Mouse (Mus musculus): ENCODE data around the gene Syn2. TPM values are rescaled to one million over a fixed set of nuclear protein-coding genes. Genes with fewer than 3 reads are reported as not detected.
A peak's percentile ranks its signal among the peaks of the same experiment; 100 is the strongest.

Gene Syn2
- polyA plus RNA-seq, 1 experiment from 2014 or later = 13.2 TPM

DNA sequence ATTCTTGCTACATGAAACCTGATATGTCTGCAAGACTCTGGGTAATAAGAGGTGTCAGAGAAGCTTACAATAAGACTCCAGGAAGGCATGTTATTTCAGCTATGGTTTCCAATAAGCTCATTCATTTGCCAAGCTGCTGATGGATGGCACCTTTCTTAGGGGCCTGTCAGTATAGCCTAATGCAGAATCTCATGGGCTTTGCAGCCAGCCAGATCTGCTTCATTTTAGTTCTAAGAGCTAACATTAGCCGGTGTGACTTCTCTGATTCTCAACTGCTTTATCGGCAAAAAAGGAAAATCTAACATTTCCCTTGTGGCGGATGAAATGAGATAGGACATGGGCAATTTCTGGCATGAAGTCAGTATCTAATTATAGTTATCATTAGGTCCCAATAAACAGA is 7.9 kb upstream of the Syn2 start:
- peak overlapping the region; percentile 85 for H3K27ac ChIP-seq
- WGBS = 46% methylated on average over 3 of the region's 3 CpGs
- H3K4me3 ChIP-seq = no peak overlapping the region
- no peak overlapping the region for H3K9ac ChIP-seq
- peaks cover 38% of the 10 kb centered on the region for H3K4me1 ChIP-seq
- no peaks in the 10 kb centered on the region for H3K27me3 ChIP-seq
- H3K4me2 ChIP-seq (replicated peaks) = peak overlapping the region; percentile 5; the same call in 1 of the 2 replicates
- no peaks in the 10 kb centered on the region for H3K9me3 ChIP-seq (replicated peaks)
- no peaks in the 10 kb centered on the region for H3K36me3 ChIP-seq
- peak; percentile 9; the same call in 1 of the 2 replicates for ATAC-seq (ENCODE audit: low FRiP score)

DNA sequence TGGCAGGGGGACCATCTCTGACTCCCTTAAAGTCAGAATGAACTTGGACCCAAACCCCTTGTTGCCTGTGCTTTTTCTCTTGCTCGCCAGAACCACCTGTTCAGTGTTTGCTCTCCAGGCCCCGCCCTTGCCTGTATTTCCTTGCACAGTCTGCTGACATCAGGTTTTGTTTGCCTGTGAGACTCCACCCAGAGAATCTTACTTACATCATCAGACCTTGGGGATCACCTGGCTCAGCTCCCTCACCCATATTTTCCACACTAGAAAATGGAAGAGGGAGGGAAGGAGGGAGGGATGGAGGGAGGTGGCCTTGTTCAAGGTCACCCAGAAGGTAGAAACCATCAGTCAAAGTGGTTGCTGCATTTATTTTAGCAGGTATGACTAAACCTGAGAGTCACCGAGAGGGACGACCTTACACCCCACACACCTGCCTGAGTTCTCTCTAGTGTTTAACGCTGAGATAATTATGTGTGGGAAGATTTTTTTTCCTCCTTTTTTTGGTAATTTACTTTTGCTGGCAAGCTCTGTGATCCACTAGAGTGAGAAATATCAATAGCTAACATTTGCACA is 7.4 kb upstream of the Syn2 start:
- peaks cover 38% of the 10 kb centered on the region for H3K4me1 ChIP-seq
- ATAC-seq (ENCODE audit: low FRiP score) = no peak
- peak overlapping the region; percentile 85 for H3K27ac ChIP-seq
- no peak overlapping the region; the same call in 1 of the 2 replicates for H3K4me2 ChIP-seq (replicated peaks)
- H3K9ac ChIP-seq = no peak overlapping the region
- H3K36me3 ChIP-seq = no peaks in the 10 kb centered on the region
- no peaks in the 10 kb centered on the region for H3K9me3 ChIP-seq (replicated peaks)
- H3K4me3 ChIP-seq = no peak overlapping the region
- 79% methylated on average over 5 of the region's 5 CpGs for WGBS
- no peaks in the 10 kb centered on the region for H3K27me3 ChIP-seq

- Histone ChIP-seq H3K9me3 (replicated peaks) (no peaks in the 10 kb centered on the region), H3K27me3 (peaks cover 14% of the 10 kb centered on the region), H3K9ac (peak overlapping the region; percentile 83), H3K4me3 (peak overlapping the region; percentile 77), H3K4me1 (peaks cover 15% of the 10 kb centered on the region), H3K27ac (peak overlapping the region; percentile 72), H3K36me3 (no peaks in the 10 kb centered on the region), H3K4me2 (replicated peaks) (peak overlapping the region; percentile 90)
- ATAC-seq (ENCODE audit: low FRiP score) = peak; percentile 57
- WGBS = 2% methylated on average over 27 of the region's 27 CpGs
These were observed 589 bp downstream of the Syn2 start for GRCm38 (mm10) chr6:115135332-115135649.

- Histone ChIP-seq H3K36me3 (no peaks in the 10 kb centered on the region), H3K4me3 (no peak overlapping the region), H3K27me3 (peaks cover 14% of the 10 kb centered on the region), H3K27ac (no peak overlapping the region), H3K9ac (no peak overlapping the region), H3K4me2 (replicated peaks) (peak overlapping the region; percentile 90), H3K4me1 (peaks cover 15% of the 10 kb centered on the region), H3K9me3 (replicated peaks) (no peaks in the 10 kb centered on the region)
- 90% methylated on average over 7 of the region's 9 CpGs for WGBS
- ATAC-seq (ENCODE audit: low FRiP score) = no peak
These were observed 1.5 kb downstream of the Syn2 start for GRCm38 (mm10) chr6:115136156-115136555.

DNA sequence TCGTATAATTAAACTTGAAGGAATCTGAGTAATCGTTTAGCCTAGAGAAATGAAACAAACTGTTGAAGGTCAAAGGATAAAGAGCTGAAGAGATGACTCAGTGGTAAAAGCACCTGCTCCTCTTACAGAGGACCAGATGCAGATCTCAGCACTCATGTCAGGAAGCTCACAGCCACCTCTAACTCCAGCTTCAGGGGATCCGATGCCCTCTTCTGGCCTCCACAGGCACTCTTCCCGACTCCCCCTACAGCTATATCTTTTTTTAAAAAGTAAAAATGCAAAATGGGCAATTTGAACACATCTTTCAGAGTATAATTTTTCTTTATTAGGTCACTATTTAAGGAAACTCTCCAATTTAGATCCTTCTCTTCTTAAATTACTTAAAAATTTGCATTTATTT is 6.7 kb downstream of the Syn2 start:
- Histone ChIP-seq H3K4me1 (peaks cover 4% of the 10 kb centered on the region; the same call in 1 of the 2 replicates), H3K9ac (no peak overlapping the region), H3K9me3 (replicated peaks) (no peaks in the 10 kb centered on the region), H3K27ac (no peak overlapping the region), H3K4me3 (no peak overlapping the region), H3K4me2 (replicated peaks) (no peak overlapping the region), H3K27me3 (peaks cover 7% of the 10 kb centered on the region), H3K36me3 (no peaks in the 10 kb centered on the region)
- WGBS = 65% methylated on average over 4 of the region's 4 CpGs
- ATAC-seq (ENCODE audit: low FRiP score) = no peak

- no peaks in the 10 kb centered on the region for H3K36me3 ChIP-seq
- ATAC-seq (ENCODE audit: low FRiP score) = no peak
- H3K9ac ChIP-seq = no peak overlapping the region
- no peak overlapping the region for H3K4me3 ChIP-seq
- H3K27ac ChIP-seq = no peak overlapping the region
- no peaks in the 10 kb centered on the region for H3K9me3 ChIP-seq (replicated peaks)
- no peak overlapping the region for H3K4me2 ChIP-seq (replicated peaks)
- H3K27me3 ChIP-seq = no peaks in the 10 kb centered on the region
- 72% methylated on average over 4 of the region's 4 CpGs for WGBS
- no peaks in the 10 kb centered on the region for H3K4me1 ChIP-seq
These were observed 26.5 kb downstream of the Syn2 start for GRCm38 (mm10) chr6:115161175-115161574.

DNA sequence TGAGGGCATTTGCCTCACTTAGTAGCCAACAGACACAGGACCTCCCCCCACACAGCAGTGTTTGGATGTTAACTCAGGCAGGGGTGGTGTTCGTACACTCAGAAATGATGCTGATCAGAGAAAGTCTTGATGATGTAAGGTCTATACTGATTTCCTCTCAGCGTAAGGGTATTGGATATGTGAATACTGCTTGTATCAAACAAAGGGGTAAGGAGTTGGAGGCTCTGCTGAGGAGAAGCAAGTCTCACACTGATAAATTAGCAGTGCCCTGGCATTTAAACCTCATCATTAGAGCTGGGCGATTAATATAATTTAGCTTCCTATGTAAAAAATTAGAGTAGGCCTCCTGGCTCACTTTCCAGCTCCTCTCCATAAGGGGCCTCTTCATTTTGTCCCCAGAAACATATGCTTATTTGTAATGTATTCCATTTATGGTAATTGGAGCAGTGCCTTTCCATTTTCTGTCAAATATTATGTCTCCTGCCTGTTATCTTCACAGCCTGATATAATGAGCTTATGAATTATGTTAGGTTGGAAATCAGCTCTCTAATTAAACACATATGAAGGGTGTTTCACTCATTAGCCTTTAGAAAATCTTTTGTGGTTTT is 31.3 kb downstream of the Syn2 start:
- no peak for ATAC-seq (ENCODE audit: low FRiP score)
- Histone ChIP-seq H3K4me3 (no peak overlapping the region), H3K4me2 (replicated peaks) (no peak overlapping the region), H3K27me3 (no peaks in the 10 kb centered on the region), H3K27ac (peak overlapping the region; percentile 31; the same call in 1 of the 2 replicates), H3K9ac (no peak overlapping the region), H3K36me3 (no peaks in the 10 kb centered on the region), H3K4me1 (no peaks in the 10 kb centered on the region), H3K9me3 (replicated peaks) (no peaks in the 10 kb centered on the region)
- WGBS = 85% methylated on average over 3 of the region's 3 CpGs

DNA sequence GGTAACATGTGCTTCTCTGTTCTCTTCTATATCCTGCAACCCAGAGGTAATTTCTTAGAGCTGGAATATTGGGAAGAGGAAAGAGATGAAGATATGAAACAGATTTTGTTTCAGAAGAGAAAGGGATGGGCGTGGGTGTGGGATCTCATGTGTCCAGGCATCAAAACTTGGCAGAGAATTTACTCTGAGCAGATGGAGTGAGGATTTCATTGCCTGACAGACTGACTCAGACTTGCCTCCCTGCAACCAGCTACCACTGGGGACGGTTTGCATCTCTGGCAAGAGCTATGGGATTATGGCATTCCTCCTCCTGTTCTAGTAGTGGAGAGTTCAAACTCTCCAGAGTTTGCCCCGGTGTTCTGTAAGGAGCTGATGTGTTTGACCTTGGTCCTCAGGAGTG is 34.2 kb downstream of the Syn2 start:
- Histone ChIP-seq H3K27ac (no peak overlapping the region), H3K4me2 (replicated peaks) (no peak overlapping the region), H3K4me1 (no peaks in the 10 kb centered on the region), H3K27me3 (no peaks in the 10 kb centered on the region), H3K4me3 (no peak overlapping the region), H3K9ac (no peak overlapping the region), H3K9me3 (replicated peaks) (no peaks in the 10 kb centered on the region), H3K36me3 (no peaks in the 10 kb centered on the region)
- WGBS = 64% methylated on average over 3 of the region's 3 CpGs
- no peak for ATAC-seq (ENCODE audit: low FRiP score)

GRCm38 (mm10) chr6:115169518-115169917 is 34.8 kb downstream of the Syn2 start:
- no peak overlapping the region for H3K4me2 ChIP-seq (replicated peaks)
- no peak overlapping the region for H3K4me3 ChIP-seq
- H3K36me3 ChIP-seq = no peaks in the 10 kb centered on the region
- no peaks in the 10 kb centered on the region for H3K27me3 ChIP-seq
- H3K9ac ChIP-seq = no peak overlapping the region
- H3K9me3 ChIP-seq (replicated peaks) = no peaks in the 10 kb centered on the region
- H3K27ac ChIP-seq = no peak overlapping the region
- H3K4me1 ChIP-seq = no peaks in the 10 kb centered on the region
- ATAC-seq (ENCODE audit: low FRiP score) = no peak
- WGBS = 67% methylated on average over 2 of the region's 2 CpGs

- H3K9ac ChIP-seq = no peak overlapping the region
- no peak overlapping the region for H3K27ac ChIP-seq
- no peaks in the 10 kb centered on the region for H3K4me1 ChIP-seq
- no peak overlapping the region for H3K4me3 ChIP-seq
- no peaks in the 10 kb centered on the region for H3K36me3 ChIP-seq
- no peaks in the 10 kb centered on the region for H3K9me3 ChIP-seq (replicated peaks)
- 40% methylated on average over 3 of the region's 3 CpGs for whole genome bisulfite sequencing
- no peak for ATAC-seq (ENCODE audit: low FRiP score)
- H3K4me2 ChIP-seq (replicated peaks) = no peak overlapping the region
- no peaks in the 10 kb centered on the region for H3K27me3 ChIP-seq
These were observed 40.1 kb downstream of the Syn2 start for GRCm38 (mm10) chr6:115174845-115175244.

DNA sequence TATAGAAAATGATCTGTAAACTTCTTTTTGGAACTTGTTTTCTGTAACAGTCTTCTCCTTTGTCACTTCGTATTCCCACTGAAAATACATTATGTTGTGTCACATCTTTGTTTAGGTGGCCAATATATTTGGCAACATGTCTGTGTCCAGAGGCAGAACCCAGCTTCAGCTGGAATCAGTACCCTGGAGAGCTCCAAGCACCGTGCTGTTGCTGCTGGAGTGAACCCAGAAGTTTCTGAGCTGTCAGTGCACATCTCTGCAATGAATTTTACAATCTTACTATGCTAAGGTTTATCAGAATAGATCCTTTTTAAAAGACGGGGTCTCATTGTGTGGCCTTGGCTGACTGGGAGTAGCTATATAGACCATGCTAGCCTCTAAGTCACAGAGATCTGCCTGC is 44.1 kb downstream of the Syn2 start:
- Histone ChIP-seq H3K36me3 (no peaks in the 10 kb centered on the region), H3K4me3 (no peak overlapping the region), H3K27ac (no peak overlapping the region), H3K4me1 (no peaks in the 10 kb centered on the region), H3K27me3 (no peaks in the 10 kb centered on the region), H3K9me3 (replicated peaks) (no peaks in the 10 kb centered on the region), H3K4me2 (replicated peaks) (no peak overlapping the region), H3K9ac (no peak overlapping the region)
- no peak for ATAC-seq (ENCODE audit: low FRiP score)
- 42% methylated on average over 3 of the region's 3 CpGs for WGBS

DNA sequence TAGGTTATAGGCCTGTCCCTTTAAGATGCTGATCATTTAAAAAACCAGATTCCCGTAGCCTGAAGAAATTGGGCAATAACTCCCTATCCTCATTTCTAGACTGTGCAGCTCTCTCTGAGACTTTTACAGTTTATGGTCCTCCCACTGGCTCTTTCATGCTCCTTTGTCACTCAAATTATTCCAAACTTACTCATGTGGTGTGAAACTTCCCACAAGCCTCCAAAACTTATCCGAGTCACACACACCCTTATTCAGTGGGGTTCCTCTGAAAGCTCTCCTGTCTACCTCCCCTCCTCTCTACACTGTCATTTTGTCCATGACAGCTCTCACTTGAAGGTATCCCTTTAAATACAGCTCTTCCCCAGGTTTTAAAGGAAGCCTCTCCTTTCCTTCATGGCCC is 46.4 kb downstream of the Syn2 start:
- no peak for ATAC-seq (ENCODE audit: low FRiP score)
- H3K27me3 ChIP-seq = no peaks in the 10 kb centered on the region
- 83% methylated on average over 2 of the region's 2 CpGs for whole genome bisulfite sequencing
- H3K4me3 ChIP-seq = no peak overlapping the region
- no peak overlapping the region for H3K9ac ChIP-seq
- H3K27ac ChIP-seq = no peak overlapping the region
- H3K4me1 ChIP-seq = no peaks in the 10 kb centered on the region
- H3K4me2 ChIP-seq (replicated peaks) = no peak overlapping the region
- no peaks in the 10 kb centered on the region for H3K36me3 ChIP-seq
- H3K9me3 ChIP-seq (replicated peaks) = no peaks in the 10 kb centered on the region

DNA sequence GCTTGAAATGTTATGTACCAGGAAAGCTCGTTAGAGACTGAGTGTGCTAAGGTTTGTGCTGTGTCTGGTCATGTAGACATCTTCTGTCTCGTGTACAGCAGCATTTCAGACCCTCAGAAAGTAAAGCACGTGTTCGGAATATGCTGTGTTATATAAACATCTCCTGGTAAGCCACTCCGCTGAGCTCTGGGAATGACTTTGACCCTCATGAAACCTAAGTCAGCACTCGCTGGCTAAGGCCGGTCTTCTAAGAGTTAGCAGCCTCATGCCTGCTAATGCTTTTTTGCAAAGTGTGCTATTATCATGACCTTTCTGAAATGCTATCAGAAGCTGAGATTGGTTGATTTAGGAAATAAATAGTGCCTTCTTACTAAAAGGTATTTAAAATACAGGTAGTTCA is 56.4 kb downstream of the Syn2 start:
- Histone ChIP-seq H3K4me2 (replicated peaks) (no peak overlapping the region), H3K9ac (no peak overlapping the region), H3K4me3 (no peak overlapping the region), H3K9me3 (replicated peaks) (no peaks in the 10 kb centered on the region), H3K36me3 (no peaks in the 10 kb centered on the region), H3K4me1 (no peaks in the 10 kb centered on the region), H3K27me3 (no peaks in the 10 kb centered on the region), H3K27ac (no peak overlapping the region)
- no peak for ATAC-seq (ENCODE audit: low FRiP score)
- 83% methylated on average over 7 of the region's 7 CpGs for WGBS

All from hindbrain, embryonic 12.5 days (tissue).